Mouse (Mus musculus): ENCODE results near the gene Klri1. TPM values are rescaled to one million over a fixed set of nuclear protein-coding genes. Genes with fewer than 3 reads are reported as not detected.
"Not testable (repeated sequence)": the region's sequence is repeated elsewhere in the genome, so short reads cannot be mapped to it uniquely, and the experiment has no call there.

Klri1 gene
- polyA plus RNA-seq, 2 experiments: not detected

DNA sequence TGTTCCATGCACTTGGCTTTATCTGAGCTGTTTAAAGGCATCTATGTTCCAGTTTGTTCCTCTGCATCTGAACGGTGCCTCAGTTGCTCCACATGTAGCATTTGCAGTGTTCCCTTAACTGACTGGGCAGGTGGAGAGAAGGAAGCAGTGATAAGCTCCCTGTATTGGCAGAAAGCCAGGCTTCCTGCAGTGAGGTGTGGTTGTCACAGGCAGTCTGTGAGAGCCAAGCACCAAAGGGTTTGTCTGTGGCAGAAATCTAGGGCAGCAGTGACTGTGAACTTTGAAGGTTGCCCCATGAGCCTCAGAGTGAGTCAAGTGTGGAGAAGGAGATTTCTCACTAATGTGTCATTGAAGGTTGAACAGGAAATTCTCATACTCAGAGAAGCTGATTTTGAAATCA lies 36.6 kb downstream of the Klri1 start:
- 76% methylated on average over 1 of the region's 1 CpGs for WGBS
- DNase-seq (ENCODE audit: low spot score) (no peak), ATAC-seq (ENCODE audit: low FRiP score, low read depth) (no peak)
- no peak overlapping the region for H3K4me3 ChIP-seq (replicated peaks; ENCODE audit: low read length)
- H3K9me3 ChIP-seq (ENCODE audit: control insufficient read depth, low read length): no peaks in the 10 kb centered on the region
- no peak overlapping the region for H3K4me2 ChIP-seq (replicated peaks; ENCODE audit: low read depth, low read length, severe bottlenecking)
- no peaks in the 10 kb centered on the region for H3K36me3 ChIP-seq (ENCODE audit: control insufficient read depth, insufficient read depth, low read length)
- H3K4me1 ChIP-seq (ENCODE audit: control insufficient read depth, insufficient read depth, low read length): no peaks in the 10 kb centered on the region
- no peak for TF ChIP-seq POLR2A (IDR thresholded peaks at IDR 0.05; ENCODE audit: borderline replicate concordance, extremely low read depth, insufficient read depth, insufficient read length)
- no peaks in the 10 kb centered on the region for H3K27me3 ChIP-seq (ENCODE audit: control insufficient read depth, insufficient read depth, low read length)
- no peak overlapping the region for H3K27ac ChIP-seq (replicated peaks; ENCODE audit: low read depth, low read length)
- H3K9ac ChIP-seq (ENCODE audit: low read depth, low read length, severe bottlenecking): no peak overlapping the region

DNA sequence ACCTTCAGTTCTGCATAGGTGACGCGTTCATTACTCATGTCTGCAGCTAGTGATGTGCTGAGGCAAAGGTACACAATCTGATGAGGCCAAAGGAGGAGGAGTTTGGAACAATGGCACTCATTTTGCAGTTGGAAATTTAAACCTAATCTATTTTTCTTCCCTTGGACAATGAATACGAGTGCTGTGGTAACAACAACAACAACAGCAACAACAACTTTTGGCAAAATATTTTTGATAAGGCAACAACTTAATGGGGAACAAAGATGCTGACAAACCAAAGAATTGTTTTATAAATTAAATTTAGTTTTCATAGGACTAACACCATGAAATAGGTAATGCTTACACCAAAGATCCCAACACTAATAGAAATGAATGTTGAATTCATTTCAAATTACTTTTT lies 38.1 kb downstream of the Klri1 start, which contains the start of gene Klrc1:
Gene Klrc1, minus strand, starts transcription at position 101 of the 400 bp plus-strand sequence.
- ATAC-seq (ENCODE audit: low FRiP score, low read depth): no peak
- H3K9ac ChIP-seq (ENCODE audit: low read depth, low read length, severe bottlenecking): no peak within 1 kb of the TSS
- no peaks in the 10 kb centered on the region for H3K4me1 ChIP-seq (ENCODE audit: control insufficient read depth, insufficient read depth, low read length)
- no peak within 1 kb of the TSS for H3K27ac ChIP-seq (replicated peaks; ENCODE audit: low read depth, low read length)
- no peaks in the 10 kb centered on the region for H3K27me3 ChIP-seq (ENCODE audit: control insufficient read depth, insufficient read depth, low read length)
- no peak for TF ChIP-seq POLR2A (IDR thresholded peaks at IDR 0.05; ENCODE audit: borderline replicate concordance, extremely low read depth, insufficient read depth, insufficient read length)
- H3K4me3 ChIP-seq (replicated peaks; ENCODE audit: low read length): no peak within 1 kb of the TSS
- no peak within 1 kb of the TSS for H3K4me2 ChIP-seq (replicated peaks; ENCODE audit: low read depth, low read length, severe bottlenecking)
- H3K9me3 ChIP-seq (ENCODE audit: control insufficient read depth, low read length): no peaks in the 10 kb centered on the region
- no peaks in the 10 kb centered on the region for H3K36me3 ChIP-seq (ENCODE audit: control insufficient read depth, insufficient read depth, low read length)
- 82% methylated on average over 3 of the region's 3 CpGs for WGBS
- no peak for DNase-seq (ENCODE audit: low spot score)

DNA sequence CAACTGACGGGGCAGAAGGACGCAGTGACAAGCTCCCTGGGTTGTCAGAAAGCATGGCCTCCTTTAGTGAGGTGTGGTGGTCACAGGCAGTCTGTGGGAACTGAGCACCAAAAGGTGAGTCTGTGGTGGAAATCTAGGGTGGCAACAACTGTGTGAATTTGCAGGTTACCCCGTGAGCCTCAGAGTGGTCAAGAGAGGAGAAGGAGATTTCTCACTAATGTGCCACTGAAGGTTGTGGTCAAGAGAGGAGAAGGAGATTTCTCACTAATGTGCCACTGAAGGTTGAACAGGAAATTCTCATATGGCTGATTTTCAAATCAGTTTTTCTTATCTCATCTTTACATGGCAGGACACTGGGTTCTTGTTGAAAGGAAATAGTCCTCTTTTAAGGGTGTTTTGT lies 55.6 kb downstream of the Klri1 start:
- not testable (repeated sequence) for H3K4me1 ChIP-seq (ENCODE audit: control insufficient read depth, insufficient read depth, low read length); ATAC-seq (ENCODE audit: low FRiP score, low read depth); H3K4me3 ChIP-seq (replicated peaks; ENCODE audit: low read length); H3K4me2 ChIP-seq (replicated peaks; ENCODE audit: low read depth, low read length, severe bottlenecking); H3K27me3 ChIP-seq (ENCODE audit: control insufficient read depth, insufficient read depth, low read length); H3K36me3 ChIP-seq (ENCODE audit: control insufficient read depth, insufficient read depth, low read length); DNase-seq (ENCODE audit: low spot score); H3K27ac ChIP-seq (replicated peaks; ENCODE audit: low read depth, low read length); H3K9me3 ChIP-seq (ENCODE audit: control insufficient read depth, low read length); H3K9ac ChIP-seq (ENCODE audit: low read depth, low read length, severe bottlenecking)
- no CpG with 5 or more reads among the region's 3 CpGs for WGBS

DNA sequence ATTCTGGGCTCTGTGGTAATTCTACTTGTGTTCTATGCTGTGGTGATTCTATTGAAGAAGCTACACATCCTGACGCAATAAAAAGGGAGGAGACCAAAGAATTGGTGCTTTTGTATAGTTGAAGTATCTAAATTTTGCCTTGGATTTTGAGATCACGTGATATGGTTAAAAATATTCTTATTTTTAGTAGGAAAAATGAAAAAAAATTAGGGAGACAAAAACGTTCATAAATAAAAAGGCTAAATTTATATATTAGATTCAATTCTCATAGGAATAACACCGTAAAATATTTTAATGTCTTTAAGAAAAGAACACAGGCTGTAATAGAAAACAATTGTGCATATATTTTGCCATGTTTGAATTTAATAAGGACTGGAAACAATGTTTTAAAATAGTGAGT lies 56.3 kb downstream of the Klri1 start, which contains the start of gene Klrc2:
Gene Klrc2, minus strand, starts transcription at position 101 of the 400 bp plus-strand sequence.
- not testable (repeated sequence) for H3K36me3 ChIP-seq (ENCODE audit: control insufficient read depth, insufficient read depth, low read length); H3K9ac ChIP-seq (ENCODE audit: low read depth, low read length, severe bottlenecking); ATAC-seq (ENCODE audit: low FRiP score, low read depth); H3K27ac ChIP-seq (replicated peaks; ENCODE audit: low read depth, low read length); H3K9me3 ChIP-seq (ENCODE audit: control insufficient read depth, low read length); DNase-seq (ENCODE audit: low spot score); H3K4me2 ChIP-seq (replicated peaks; ENCODE audit: low read depth, low read length, severe bottlenecking); H3K27me3 ChIP-seq (ENCODE audit: control insufficient read depth, insufficient read depth, low read length); H3K4me1 ChIP-seq (ENCODE audit: control insufficient read depth, insufficient read depth, low read length); H3K4me3 ChIP-seq (replicated peaks; ENCODE audit: low read length)
- 76% methylated on average over 4 of the region's 4 CpGs for WGBS

Small RNAs within 50 kb of the gene (microRNA-seq; reads per million reads assigned to microRNA genes)
- gene Mir680-1: not detected

Other genes with a start within 250 kb of the Klri1 start
- gene Olr1, start 210.0 kb downstream of the Klri1 start, polyA plus RNA-seq (2012; rRNA removed): 0.04 and 0.10 TPM in 2 replicates
- not detected in 2 replicates for gene Olr1, start 210.0 kb downstream of the Klri1 start, polyA plus RNA-seq (2014; fragmentation: Nextera tagmentation; extraction: Ambion mirVana)
- not detected in 2 replicates for gene Tmem52b, start 204.6 kb downstream of the Klri1 start, polyA plus RNA-seq (2012; rRNA removed)
- gene Tmem52b, start 204.6 kb downstream of the Klri1 start, polyA plus RNA-seq (2014; fragmentation: Nextera tagmentation; extraction: Ambion mirVana): not detected in 2 replicates
- 45.0 and 46.6 TPM in 2 replicates for gene Gabarapl1, start 184.0 kb downstream of the Klri1 start, polyA plus RNA-seq (2012; rRNA removed)
- 15.9 and 18.0 TPM in 2 replicates for gene Gabarapl1, start 184.0 kb downstream of the Klri1 start, polyA plus RNA-seq (2014; fragmentation: Nextera tagmentation; extraction: Ambion mirVana)
- 0.03 and 0.05 TPM in 2 replicates for gene Klre1, start 139.2 kb downstream of the Klri1 start, polyA plus RNA-seq (2012; rRNA removed)
- not detected in 2 replicates for gene Klre1, start 139.2 kb downstream of the Klri1 start, polyA plus RNA-seq (2014; fragmentation: Nextera tagmentation; extraction: Ambion mirVana)
- gene Klrd1, start 125.3 kb downstream of the Klri1 start, polyA plus RNA-seq (2012; rRNA removed): 0.19 and 0.24 TPM in 2 replicates
- 0.28 TPM in 1 of 2 replicates, not detected in the other for gene Klrd1, start 125.3 kb downstream of the Klri1 start, polyA plus RNA-seq (2014; fragmentation: Nextera tagmentation; extraction: Ambion mirVana)
- gene Klrk1, start 93.3 kb downstream of the Klri1 start, polyA plus RNA-seq (2012; rRNA removed): not detected in 2 replicates
- 0.30 TPM in 1 of 2 replicates, not detected in the other for gene Klrk1, start 93.3 kb downstream of the Klri1 start, polyA plus RNA-seq (2014; fragmentation: Nextera tagmentation; extraction: Ambion mirVana)
- not detected in 2 replicates for gene Klrc3, start 73.8 kb downstream of the Klri1 start, polyA plus RNA-seq (2012; rRNA removed)
- gene Klrc3, start 73.8 kb downstream of the Klri1 start, polyA plus RNA-seq (2014; fragmentation: Nextera tagmentation; extraction: Ambion mirVana): not detected in 2 replicates
- gene Klrc2, start 56.4 kb downstream of the Klri1 start, polyA plus RNA-seq (2012; rRNA removed): not detected in 2 replicates
- not detected in 2 replicates for gene Klrc2, start 56.4 kb downstream of the Klri1 start, polyA plus RNA-seq (2014; fragmentation: Nextera tagmentation; extraction: Ambion mirVana)
- not detected in 2 replicates for gene Klrc1, start 38.2 kb downstream of the Klri1 start, polyA plus RNA-seq (2012; rRNA removed)
- not detected in 2 replicates for gene Klrc1, start 38.2 kb downstream of the Klri1 start, polyA plus RNA-seq (2014; fragmentation: Nextera tagmentation; extraction: Ambion mirVana)
- not detected in 2 replicates for gene Klri2, start 23.4 kb upstream of the Klri1 start, polyA plus RNA-seq (2012; rRNA removed)
- gene Klri2, start 23.4 kb upstream of the Klri1 start, polyA plus RNA-seq (2014; fragmentation: Nextera tagmentation; extraction: Ambion mirVana): not detected in 2 replicates
- gene Gm156, start 67.1 kb upstream of the Klri1 start, polyA plus RNA-seq (2012; rRNA removed): not detected in 2 replicates
- gene Gm156, start 67.1 kb upstream of the Klri1 start, polyA plus RNA-seq (2014; fragmentation: Nextera tagmentation; extraction: Ambion mirVana): not detected in 2 replicates
- not detected in 2 replicates for gene Gm17631, start 145.5 kb upstream of the Klri1 start, polyA plus RNA-seq (2012; rRNA removed)
- gene Gm17631, start 145.5 kb upstream of the Klri1 start, polyA plus RNA-seq (2014; fragmentation: Nextera tagmentation; extraction: Ambion mirVana): not detected in 2 replicates
- gene Klra17, start 159.5 kb upstream of the Klri1 start, polyA plus RNA-seq (2012; rRNA removed): 0.05 TPM in 1 of 2 replicates, not detected in the other
- not detected in 2 replicates for gene Klra17, start 159.5 kb upstream of the Klri1 start, polyA plus RNA-seq (2014; fragmentation: Nextera tagmentation; extraction: Ambion mirVana)
- not detected in 2 replicates for gene Klra5, start 200.5 kb upstream of the Klri1 start, polyA plus RNA-seq (2012; rRNA removed)
- gene Klra5, start 200.5 kb upstream of the Klri1 start, polyA plus RNA-seq (2014; fragmentation: Nextera tagmentation; extraction: Ambion mirVana): not detected in 2 replicates

Data from limb, embryonic 14.5 days (tissue).